Mouse (Mus musculus): ENCODE results near the gene Rcan1.
A peak's percentile ranks its signal among the peaks of the same experiment; 100 is the strongest.

Gene Rcan1

DNA sequence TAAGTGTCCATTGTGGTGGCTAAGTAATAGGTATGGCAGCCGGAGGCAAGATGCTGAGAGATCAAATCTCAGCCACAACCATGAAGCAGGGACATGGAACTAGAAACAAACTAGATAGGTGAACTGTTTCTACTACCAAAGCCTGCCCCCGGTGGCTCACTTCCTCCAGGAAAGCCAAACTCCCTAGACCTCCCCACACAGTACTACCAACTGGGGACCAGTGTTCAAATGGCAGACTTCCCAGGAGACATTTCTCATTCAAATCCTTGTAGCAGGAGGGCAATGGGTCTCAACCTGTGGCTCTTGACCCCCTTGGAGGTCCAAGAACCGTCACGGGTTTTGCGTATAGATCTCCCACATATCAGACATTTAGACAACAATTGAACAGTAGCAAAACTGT lies 3.6 kb downstream of the Rcan1 start:
- DNase-seq = peak; percentile 51

DNA sequence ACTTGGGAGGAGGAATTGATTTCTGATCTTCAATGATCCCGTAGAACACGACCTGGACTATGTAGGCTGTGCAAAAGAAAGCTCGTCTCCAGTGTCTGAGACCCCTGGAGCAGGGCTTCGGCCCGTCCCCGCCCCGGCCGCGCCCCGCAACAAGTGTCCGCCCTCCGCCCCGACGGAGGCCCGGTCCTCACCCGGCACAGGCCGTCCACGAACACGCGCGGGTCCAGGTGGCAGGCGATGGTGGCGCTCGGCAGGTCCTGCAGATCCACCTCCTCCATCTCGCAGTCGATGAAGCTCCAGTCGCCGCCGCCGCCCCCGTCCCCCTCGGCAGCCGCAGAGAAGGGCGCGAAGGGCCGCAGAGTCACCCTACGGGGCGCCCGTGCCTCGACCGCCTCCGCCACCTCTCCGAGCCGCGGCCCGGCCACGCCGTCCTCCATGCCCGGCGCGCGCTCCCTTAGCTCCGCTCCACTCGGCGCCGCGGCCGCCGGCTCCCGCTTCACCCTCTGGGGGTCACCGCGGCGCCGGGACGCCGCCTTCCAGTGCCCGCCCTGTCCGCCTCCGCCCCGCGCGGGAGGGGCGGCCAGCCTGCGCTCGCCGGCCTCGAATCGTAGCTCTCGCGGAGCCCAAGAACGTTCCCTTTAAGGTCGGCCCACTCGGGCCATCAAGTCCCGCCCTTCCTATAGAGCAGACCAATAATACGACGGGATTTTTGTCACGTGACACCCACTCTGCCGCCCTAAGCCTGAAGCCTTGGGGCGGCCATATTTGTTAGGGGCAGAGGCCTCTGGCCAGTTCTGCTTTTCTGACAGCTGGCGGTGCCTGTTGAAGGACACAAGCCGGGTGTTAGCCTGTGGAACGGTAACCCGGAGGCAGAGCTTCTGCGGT lies 4.8 kb downstream of the Rcan1 start:
- DNase-seq = peak; percentile 100

DNA sequence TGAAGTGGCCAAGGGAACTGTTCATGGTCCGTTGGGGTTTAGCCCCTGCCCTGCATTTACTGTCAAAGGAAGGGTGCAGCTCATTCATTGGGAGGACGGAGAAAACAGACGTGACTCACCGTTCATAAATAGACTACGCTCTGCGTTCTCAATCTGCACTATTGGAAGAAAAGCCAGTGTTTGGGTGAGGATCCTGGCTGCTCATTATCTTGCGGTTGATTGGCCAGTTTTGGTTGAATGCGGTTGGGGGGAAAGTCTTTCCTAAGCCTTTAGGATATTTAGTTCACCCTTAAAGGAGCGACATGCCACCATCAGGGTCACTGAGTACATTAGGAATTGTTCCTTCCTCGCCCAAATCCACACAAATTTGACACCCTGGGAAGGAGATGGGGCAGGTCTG lies 5.4 kb downstream of the Rcan1 start:
- peak; percentile 43 for DNase-seq

- no peak for DNase-seq
Observed at GRCm38 (mm10) chr16:92464390-92464972, 6.2 kb downstream of the Rcan1 start.

GRCm38 (mm10) chr16:92461412-92461811 lies 9.3 kb downstream of the Rcan1 start:
- DNase-seq = no peak

DNA sequence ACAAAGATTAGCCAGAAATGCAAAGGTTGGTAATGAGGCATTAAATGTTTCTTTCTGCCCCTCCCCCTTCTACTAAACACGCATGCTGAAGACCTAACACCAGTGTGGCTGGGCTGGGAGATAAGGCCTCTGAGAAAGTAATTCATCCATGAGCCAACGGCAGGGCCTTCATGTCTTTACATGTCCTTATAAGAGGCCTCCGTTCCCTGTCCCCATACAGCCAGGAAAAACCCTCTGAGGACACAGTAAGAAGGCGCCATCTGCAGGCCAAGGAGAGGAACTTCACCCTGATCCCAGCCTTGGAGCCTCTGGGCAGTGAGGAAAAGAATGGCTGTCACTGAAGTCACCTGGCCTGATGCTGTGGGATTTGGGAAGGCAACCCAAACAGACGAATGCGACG lies 13.1 kb downstream of the Rcan1 start:
- DNase-seq = peak; percentile 75

- DNase-seq = no peak
Observed at GRCm38 (mm10) chr16:92455969-92456368, 14.7 kb downstream of the Rcan1 start.

DNA sequence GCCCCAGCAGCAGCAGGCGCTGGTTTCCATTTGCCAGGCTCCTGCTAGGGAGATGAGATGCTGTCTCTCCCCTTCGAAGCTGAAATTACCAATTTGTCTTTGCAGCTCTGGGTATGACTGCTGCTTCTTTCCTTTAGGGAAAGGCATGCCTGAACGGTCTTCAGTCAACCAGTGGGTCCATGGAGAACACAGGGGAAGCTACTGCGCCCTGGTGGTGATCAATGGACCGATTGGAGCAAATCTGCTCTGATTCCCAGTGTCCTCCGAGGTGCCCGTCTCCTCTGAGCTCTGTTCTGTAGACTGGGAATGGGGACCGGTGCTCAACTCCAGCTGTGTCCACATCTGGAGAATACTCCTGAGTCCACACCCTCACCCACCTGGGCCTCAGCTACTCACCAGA lies 15.2 kb downstream of the Rcan1 start:
- no peak for DNase-seq

GRCm38 (mm10) chr16:92454495-92454894 lies 16.2 kb downstream of the Rcan1 start:
- no peak for DNase-seq

- no peak for DNase-seq
Observed at GRCm38 (mm10) chr16:92454002-92454401, 16.7 kb downstream of the Rcan1 start.

GRCm38 (mm10) chr16:92452609-92453008 lies 18.1 kb downstream of the Rcan1 start:
- DNase-seq = no peak

- no peak for DNase-seq
Observed at GRCm38 (mm10) chr16:92451516-92452072, 19.1 kb downstream of the Rcan1 start.

- peak; percentile 57 for DNase-seq
Observed at GRCm38 (mm10) chr16:92450331-92450730, 20.3 kb downstream of the Rcan1 start.

- DNase-seq = no peak
Observed at GRCm38 (mm10) chr16:92449080-92449479, 21.6 kb downstream of the Rcan1 start.

DNA sequence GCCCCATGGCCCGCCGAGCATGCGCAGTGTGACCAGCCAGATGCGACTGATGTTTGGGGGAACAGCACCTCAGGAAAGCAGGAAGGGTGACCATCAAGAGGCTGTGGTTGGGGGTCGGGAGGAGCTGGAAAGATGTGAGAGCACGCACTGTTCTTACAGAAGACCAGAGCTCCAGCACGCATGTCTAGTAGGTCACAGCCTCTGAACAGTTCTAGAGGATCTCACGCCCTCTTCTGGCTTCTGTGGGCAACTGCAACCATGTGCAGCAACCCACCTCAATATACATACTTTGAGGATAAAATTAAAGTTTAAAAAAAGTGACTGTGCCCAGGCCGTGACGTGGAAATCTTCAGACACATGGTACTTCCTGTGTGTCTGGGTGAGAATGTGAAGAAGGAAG lies 25.3 kb downstream of the Rcan1 start:
- no peak for DNase-seq

DNA sequence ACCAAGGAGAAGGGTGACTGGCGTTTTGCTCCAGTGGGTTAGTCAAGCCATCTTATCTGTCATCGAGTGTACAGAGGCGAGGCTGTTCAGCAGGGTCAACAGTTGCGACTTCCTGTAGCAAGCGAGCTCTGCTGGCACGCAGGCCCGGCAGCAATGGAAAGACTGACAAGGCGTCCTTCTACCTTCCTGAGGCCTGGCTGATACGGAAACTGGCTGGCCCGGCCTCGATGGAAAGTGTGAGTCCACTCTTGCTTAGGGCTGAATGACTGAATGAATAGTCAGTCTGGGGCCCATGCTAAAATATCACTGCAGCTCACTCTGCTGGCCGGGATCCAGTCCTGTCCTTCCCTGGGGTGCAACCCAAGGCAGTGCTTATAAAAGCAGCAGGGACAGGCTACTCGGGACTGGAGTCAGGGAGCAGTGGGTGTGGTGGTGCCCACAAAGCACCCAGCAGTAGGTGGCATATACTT lies 27.0 kb downstream of the Rcan1 start:
- DNase-seq = no peak

GRCm38 (mm10) chr16:92442946-92443345 lies 27.7 kb downstream of the Rcan1 start:
- no peak for DNase-seq

DNA sequence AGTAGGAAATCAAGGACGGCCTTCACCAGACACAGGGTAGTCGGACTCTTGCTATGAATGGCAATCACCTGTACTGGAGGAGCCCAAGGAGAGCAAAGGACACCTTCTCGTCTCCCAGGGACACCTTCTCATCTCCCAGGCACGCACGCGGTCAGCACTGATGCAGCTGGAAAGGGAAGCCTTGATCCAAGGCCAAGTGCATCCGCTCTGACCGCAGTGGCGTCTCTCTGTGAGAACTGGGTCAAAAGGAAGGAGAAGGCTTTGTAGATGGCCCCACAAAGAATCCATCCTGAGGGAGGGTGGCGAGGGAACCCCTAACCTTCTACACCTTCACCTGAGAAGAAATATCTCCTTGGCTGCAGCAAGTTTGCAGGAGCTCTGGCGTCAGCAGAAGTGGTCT lies 28.5 kb downstream of the Rcan1 start:
- DNase-seq = no peak

DNA sequence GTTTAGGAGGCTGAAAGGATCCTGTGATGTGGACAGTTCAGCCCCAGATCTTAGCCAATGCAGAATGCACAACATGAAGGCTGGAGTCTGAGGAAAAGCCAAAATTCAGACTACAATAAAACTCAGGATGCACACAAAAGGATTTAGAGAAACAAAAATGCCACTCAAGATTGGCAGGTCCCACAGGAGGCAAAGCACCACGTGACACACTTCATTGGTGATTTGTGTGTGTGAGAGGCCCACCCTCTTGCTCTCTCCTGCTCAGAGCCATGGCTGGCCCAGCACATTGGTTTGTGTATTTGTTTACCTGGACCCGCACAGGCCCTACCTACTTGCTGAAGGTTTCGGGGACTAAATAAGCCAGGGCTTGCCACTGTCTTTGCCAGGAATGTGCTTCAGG lies 29.5 kb downstream of the Rcan1 start:
- no peak for DNase-seq

- DNase-seq = no peak
Observed at GRCm38 (mm10) chr16:92440229-92440628, 30.4 kb downstream of the Rcan1 start.

DNA sequence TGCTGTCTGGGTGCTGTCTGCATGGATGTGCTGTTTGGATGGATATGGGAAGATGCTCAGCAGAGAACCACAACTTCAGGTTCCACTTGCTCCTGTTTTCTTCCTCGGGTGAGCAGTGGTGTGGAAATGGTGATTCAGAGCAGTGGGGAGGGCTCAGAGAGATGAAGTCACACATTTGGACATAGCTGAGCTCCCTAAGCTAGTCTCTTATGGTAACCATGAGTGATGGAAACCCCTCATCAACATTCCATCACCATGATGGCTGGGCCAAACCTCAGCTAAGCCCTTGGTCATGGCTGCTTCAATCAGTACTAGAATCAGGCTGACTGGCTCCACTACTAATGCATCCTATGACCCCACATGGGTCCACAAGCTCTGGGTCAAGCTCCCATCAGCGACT lies 30.9 kb downstream of the Rcan1 start:
- DNase-seq = no peak

DNA sequence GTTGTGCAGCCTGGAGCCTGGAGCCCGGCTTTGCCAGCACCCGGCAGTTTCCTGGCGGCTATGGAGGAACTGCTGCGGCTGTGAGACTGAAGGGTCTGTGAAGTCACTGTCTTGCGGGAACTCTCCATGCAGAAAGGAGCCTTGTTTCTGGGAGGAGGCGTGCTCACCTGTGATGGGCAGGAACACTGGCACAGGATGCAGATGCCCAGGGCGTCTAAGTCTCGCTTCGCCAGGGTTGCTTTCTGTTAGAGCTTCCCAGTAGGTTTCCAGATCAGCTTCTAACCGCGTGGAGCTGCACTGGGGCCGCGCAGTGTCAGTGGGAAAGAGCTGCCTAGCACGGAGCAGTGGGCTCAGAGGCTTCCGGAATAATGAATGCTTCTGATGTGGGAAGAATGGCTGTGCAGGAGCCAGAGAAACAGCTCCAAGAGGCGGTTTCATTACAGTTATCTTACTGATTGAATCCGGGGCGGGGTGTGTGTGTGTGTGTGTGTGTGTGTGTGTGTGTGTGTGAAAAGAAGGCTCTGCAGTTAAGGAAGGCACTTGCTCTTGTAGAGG lies 35.2 kb downstream of the Rcan1 start:
- no peak for DNase-seq

- DNase-seq = no peak
Observed at GRCm38 (mm10) chr16:92433176-92433575, 37.5 kb downstream of the Rcan1 start.

- DNase-seq = no peak
Observed at GRCm38 (mm10) chr16:92430731-92431130, 39.9 kb downstream of the Rcan1 start.

All from cerebellum, adult 9-10 months (tissue).